Mouse (Mus musculus) layer of hippocampus, adult 2 months (tissue): ENCODE measurements at regions not wholly inside any gene's neighbourhood (a gene's known extent, or its start where the extent isn't known, plus 50 kb on each side); places are given as distances from the start of the nearest gene placed in this dataset.

Source experiments
- DNase-seq, 2 experiments: peaks; one replicate each; pipeline ENCODE4 v3.0.0; 2022; ENCODE audit warnings: low spot score in 2 of 2
- H3K27ac ChIP-seq: fragments of 200-600 bp; 2 replicates; pipeline ENCODE4 v1.8.1; 2022
- H3K4me3 ChIP-seq: fragments of 200-600 bp; 2 replicates; pipeline ENCODE4 v1.8.1; 2022; ENCODE audit warnings: mild to moderate bottlenecking
- CTCF ChIP-seq: fragments of 200-600 bp; conservative IDR thresholded peaks from 2 replicates; pipeline ENCODE4 v1.8.1; 2022; ENCODE audit warnings: antibody characterized with exemption, mild to moderate bottlenecking, moderate library complexity

DNA sequence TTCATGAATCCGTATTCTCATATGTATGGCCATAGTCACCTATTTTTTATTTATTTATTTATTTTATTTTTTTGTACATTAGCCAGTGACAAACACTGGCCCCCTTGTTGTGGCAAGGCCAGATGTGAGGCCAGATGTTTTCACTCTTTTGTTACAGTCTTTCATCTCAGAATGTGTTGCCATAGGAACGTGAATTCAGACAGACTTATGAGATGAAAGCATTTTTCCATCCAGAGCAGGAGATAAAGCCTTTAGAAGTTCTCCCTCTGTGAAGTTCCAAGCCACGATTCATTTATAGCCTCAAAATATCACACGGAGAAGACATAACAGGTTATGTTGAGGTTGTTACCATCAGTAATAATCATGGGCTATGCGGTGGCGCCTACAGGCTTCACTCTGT is 220.9 kb downstream of the Arpp21 start:
- no peak for DNase-seq
- TF ChIP-seq CTCF, result no peak
- no peak overlapping the region for H3K27ac ChIP-seq
- no peak overlapping the region for H3K4me3 ChIP-seq

DNA sequence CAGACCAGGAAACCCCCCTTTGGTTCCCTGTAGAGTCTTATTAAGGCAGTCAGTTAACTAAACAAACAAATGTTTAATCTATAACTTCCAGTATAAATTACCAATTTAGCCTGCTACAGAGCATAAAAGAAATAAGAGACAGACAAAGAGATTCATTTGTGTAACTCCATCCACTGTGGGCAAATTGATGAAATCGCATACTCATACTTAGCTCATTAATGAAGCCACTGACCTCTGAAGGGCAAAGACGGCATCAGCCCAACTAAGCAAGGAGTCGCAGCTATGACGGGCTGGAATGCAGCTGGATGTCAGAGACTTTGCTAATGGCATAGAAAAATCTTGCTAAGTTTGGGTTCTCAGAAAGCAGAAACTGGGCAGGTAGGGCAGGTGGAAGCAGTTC is 241.3 kb downstream of the Arpp21 start:
- TF ChIP-seq CTCF, result no peak
- H3K27ac ChIP-seq, result no peak overlapping the region
- DNase-seq, result no peak
- no peak overlapping the region for H3K4me3 ChIP-seq

DNA sequence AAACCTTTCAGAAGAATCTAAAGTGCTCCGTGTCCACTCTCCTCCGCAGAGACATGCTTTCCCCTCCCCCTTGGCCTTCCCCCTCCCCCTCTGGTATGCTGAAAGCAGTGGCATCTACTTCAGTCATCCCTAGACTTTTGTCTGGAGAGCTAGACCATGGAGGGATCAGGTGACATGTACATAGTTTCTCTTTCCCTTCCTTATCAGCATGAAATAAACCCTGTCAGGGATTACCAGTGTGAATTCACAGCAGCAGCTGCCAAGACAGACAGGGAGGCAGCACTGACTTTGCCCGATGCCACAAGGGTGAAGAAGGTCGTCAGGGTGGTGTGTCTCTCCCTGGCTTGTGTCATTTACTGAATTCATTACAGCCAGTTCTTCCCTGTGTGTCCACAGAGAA is 241.9 kb downstream of the Arpp21 start:
- DNase-seq, result no peak
- Histone ChIP-seq H3K27ac (no peak overlapping the region), H3K4me3 (no peak overlapping the region)
- no peak for TF ChIP-seq CTCF

DNA sequence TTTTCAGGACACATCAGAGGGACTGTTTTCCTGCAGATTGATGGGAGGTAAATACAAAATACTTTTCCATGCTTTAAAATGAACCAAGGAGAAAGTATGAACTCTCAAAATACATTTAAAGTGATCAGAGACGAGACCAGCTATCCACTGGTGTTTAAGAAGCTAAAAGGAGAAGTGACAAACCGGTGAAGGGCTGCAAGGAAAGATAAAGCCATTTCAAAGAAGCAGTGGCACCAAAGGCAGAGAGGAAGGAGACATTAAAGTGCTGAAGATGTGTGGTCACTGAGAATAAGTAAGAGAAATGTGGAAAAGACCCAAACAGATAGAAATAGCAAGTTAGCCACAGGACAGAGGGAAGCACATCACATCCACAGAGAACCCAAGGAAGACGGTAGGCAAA is 245.7 kb downstream of the Arpp21 start:
- Histone ChIP-seq H3K27ac (no peak overlapping the region), H3K4me3 (no peak overlapping the region)
- no peak for DNase-seq
- TF ChIP-seq CTCF, result no peak

DNA sequence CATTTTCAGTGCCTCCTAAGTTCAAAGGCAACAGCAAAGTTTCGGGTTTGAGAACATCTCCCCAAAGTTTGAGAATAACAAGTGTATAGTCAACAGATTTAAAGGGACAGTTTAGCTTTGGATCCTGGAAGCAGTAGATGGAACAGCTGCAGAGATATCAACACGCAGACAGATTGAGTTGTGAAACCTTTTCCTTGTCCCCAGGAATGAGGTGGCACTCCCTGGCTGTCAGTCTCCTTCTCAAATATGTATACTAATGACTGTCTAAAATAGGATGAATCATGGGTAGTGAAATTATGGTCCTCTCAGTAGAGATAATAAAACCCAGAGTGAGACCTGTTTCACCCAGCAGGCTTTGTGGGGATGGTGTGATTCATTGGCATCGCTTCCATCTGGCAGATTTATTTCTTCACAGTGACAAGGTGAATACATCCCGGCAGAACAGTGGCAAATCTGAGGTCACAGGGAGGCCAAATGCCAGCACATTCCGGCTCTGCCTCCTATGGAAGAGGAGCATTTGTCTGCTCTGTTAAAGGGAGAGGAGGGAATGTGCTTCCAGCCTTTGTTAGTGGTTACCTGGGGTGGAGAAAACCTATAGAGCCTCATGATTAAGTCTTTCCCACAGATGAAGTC is 272.2 kb downstream of the Arpp21 start:
- DNase-seq, result peak in 1 of 2 experiments; percentile 10
- Histone ChIP-seq H3K27ac (no peak overlapping the region), H3K4me3 (no peak overlapping the region)
- no peak for TF ChIP-seq CTCF

DNA sequence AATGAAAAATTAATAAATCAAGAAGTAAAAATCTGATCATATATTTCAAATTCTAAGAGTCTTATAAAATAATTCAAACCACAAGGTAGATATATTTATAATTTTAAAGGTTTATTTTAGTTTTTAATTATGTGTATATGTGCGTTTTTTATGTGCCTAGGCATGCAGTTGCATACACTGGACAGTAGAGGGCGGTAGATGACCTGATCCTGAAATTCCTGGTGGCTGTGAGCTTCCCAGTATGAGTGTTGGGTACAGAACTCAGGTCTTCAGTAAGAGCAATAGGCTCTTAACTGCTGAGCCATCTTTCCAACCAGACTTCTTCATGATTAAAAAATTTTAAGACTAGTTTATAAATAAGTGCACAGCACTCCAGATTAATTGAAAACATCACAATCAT is 267.7 kb upstream of the Stac start:
- no peak overlapping the region for H3K27ac ChIP-seq
- TF ChIP-seq CTCF, result peak; percentile 85
- no peak for DNase-seq

DNA sequence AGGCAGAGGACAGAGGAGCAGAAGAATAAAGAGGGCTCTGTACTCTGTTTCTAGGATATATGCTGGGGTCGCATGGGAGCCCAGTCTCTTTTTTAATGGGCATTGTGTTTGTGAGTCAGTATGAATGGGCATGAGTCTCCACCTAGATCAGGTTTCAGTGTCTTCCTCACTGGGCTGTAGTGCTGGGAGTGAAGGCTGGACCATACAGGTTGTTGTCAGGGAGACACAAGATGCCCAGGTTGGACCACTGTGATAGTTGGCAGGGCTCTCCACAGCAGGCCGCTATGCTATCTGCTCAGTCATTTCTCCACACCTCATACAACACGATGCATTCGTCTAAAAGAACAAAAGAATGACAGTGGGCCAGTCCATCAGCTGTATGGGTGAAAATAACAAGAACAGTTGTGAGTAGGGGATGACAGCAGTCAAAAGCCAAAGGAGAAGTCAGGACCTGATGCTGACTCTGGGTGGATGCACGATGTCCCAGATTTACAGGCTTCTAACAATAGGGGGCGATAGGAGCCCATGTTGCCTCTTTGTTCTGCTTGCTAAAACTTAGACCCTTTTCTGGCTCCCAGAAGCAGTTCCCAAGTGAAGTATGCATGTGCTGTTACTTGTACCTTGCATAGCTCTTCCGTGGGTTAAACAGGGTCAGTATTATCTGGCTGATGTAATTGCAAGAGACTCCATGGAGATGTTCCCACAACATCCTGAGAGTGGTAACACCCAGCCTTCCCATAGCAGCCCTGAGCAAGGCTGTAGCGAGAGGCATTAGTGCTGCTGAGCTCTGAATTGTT is 249.3 kb upstream of the Stac start:
- peak; percentile 88 for TF ChIP-seq CTCF
- H3K4me3 ChIP-seq, result no peak overlapping the region
- peak; percentile 55 to 65 for DNase-seq
- H3K27ac ChIP-seq, result no peak overlapping the region

More for the DNA sequence above, 267.7 kb upstream of the Stac start:
- no peak overlapping the region for H3K4me3 ChIP-seq

DNA sequence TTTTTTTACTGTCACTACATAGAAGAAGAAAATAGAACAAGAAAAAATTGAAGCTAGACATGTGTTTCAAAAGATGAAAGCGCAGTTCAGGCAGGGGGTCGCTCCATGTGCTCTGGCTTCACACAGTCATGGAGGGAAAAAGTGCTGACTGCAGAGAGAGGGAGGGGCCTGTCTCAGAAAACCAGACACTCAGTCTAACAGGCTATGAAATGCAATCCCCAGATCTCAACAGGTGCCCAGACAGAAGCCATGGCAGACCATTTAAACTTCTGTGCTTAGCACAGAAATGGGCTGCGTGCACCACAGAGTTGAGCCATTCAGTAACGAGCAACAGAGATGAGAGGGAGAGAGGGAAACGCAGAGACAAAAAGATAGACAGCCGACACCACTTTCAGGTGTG is 242.3 kb upstream of the Stac start:
- TF ChIP-seq CTCF, result no peak
- no peak overlapping the region for H3K4me3 ChIP-seq
- H3K27ac ChIP-seq, result no peak overlapping the region
- no peak for DNase-seq

DNA sequence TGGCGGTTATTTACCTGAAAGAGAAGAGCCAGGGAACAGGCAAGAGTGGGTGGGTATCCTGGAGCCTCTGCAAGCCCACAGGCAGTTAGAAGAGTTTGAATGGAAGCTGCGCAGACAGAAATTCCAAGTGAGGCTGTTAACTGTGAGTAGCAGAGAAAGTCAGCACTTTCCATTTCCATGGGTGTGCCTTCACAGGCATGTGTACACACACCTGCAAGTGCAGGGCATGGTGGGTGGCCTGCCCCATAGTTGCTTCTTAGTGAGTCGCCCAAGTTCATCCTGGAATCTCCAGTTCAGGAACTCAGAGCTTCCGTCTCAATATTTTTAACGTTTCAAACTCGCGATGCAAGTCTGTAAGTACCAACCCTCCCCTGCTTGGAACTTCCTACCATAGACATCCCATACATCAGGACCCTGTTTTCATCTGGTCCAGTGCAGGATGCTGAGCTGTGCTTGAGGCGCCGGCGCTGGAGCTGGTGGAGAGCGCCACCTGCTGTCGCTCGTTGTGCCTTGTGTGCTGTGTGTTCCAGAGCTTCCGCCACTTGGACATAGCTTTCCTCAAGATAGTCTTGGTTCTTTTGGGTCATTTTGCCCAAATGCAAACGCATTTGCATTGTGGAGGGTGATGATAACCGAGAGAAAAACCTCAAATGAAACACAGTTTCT is 228.3 kb upstream of the Stac start:
- peak; percentile 96 for TF ChIP-seq CTCF
- DNase-seq, result peak; percentile 55 to 82
- no peak overlapping the region for H3K4me3 ChIP-seq
- no peak overlapping the region for H3K27ac ChIP-seq

DNA sequence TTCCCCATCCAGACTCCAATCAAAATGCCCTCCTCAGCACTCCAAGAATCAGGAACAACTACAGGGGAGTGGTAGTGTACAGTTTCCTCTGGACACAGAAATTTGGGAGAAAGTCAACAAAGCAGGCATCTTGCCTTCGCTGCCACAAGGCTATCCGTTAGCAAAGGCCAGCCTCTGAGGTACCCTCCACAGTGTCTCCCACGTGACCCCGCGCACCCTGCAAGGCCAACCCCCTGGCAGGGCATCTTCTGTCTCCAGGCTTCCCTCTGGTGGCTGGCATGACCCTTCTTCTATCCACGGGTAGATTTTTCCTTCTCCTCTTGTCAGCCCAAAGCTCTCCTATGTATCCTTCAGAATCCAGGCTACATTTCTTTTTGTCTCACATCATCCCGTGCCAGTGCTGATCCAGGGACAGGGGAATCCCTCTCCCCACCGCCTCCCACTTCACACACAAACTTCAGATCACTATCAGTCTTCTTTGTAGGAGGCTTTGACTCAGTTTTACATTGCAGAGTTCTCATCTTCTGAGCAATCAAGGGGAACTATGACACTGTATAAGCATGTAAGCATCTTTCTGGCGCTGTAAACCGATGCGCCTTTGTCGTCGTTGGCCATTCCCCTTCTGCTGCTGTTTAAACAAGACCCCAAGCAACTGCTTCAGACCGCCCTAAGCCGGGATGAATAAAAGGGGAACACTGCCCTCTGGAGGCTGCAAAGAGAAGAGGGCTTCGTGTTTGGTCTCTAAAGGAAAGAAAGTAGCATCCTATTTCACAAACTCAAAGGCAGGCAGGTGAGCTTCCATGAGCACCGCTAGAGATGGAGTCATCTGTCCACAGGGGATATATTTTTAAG is 226.8 kb upstream of the Stac start:
- peak in 1 of 2 experiments; percentile 68 for DNase-seq
- Histone ChIP-seq H3K27ac (no peak overlapping the region), H3K4me3 (no peak overlapping the region)
- TF ChIP-seq CTCF, result peak; percentile 85

DNA sequence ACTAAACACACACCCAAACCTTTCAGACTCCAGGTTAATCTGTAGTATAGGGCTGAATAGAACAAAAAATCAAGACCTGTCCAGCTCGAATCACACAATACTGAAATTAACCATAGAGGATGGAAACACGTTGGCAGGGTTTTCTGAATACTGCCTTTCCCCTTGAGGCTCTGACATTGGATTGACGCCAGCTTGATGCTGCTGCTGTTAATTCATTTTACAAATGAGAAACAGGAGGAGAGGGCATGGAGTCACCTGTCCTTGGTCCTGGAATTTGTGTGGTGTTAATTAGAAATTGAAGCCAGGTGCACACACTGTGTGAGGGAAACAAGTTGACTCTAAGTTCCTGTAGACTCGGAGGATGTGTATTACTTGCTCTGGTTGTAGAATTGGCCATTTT is 218.7 kb upstream of the Stac start:
- TF ChIP-seq CTCF, result no peak
- Histone ChIP-seq H3K4me3 (no peak overlapping the region), H3K27ac (no peak overlapping the region)
- no peak for DNase-seq

DNA sequence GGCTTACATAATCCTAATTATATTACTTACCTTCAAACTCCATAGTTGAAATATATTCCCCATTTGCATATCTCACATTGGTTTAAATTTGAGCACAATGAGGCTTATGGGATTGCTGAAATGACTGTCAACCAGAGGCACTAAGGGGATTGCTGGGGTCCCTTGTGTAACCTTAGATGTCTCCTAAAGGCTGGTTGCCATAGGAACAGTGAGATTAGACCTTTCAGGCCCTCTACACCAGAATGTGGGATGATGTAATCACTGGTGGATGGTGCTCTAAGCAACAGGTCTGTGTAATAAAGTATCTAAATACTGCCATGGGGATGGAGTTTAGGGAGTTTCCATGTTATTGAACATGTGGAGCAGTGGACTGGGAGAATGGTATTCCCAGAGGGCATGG is 210.0 kb upstream of the Stac start:
- H3K27ac ChIP-seq, result no peak overlapping the region
- H3K4me3 ChIP-seq, result no peak overlapping the region
- TF ChIP-seq CTCF, result no peak
- no peak for DNase-seq

DNA sequence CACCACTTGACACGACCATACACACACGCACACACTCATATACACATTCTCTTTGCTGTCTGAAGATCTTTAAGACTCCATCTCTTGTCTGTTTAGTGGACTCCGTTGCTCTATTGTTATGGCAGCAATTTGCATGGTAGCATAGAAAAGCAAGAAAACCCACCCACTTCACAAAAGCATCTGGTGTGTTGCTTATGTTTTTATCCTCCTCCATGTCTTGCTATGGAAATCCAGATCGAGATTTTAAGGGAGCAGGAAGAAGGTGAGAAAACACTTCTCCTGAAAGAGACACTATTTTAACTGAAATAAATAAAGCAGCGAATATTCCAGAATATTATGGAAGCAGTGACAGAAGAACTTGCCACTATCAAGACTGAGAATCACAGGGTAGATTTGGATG is 207.5 kb upstream of the Stac start:
- DNase-seq, result no peak
- TF ChIP-seq CTCF, result no peak
- Histone ChIP-seq H3K4me3 (no peak overlapping the region), H3K27ac (no peak overlapping the region)
